Mouse (Mus musculus) pancreas, adult 10 weeks (tissue): ENCODE results near the gene Gria1. TPM values are rescaled to one million over a fixed set of nuclear protein-coding genes. Genes with fewer than 3 reads are reported as not detected.

Experiments
- polyA plus RNA-seq: library from polyadenylated mRNA; stranded (reverse); fragments of 350-450 nt; fragmentation: Illumina TruSeq; extraction: RNeasy Lipid Tissue Mini Kit (QIAGEN cat#74804); gene quantifications from one replicate; pipeline ENCODE4 v1.2.3, GENCODE M21; 2015; ENCODE audit warnings: low read depth, low replicate concordance; ENCODE audit not compliant: insufficient read depth

Gene Gria1
- polyA plus RNA-seq, result not detected

DNA sequence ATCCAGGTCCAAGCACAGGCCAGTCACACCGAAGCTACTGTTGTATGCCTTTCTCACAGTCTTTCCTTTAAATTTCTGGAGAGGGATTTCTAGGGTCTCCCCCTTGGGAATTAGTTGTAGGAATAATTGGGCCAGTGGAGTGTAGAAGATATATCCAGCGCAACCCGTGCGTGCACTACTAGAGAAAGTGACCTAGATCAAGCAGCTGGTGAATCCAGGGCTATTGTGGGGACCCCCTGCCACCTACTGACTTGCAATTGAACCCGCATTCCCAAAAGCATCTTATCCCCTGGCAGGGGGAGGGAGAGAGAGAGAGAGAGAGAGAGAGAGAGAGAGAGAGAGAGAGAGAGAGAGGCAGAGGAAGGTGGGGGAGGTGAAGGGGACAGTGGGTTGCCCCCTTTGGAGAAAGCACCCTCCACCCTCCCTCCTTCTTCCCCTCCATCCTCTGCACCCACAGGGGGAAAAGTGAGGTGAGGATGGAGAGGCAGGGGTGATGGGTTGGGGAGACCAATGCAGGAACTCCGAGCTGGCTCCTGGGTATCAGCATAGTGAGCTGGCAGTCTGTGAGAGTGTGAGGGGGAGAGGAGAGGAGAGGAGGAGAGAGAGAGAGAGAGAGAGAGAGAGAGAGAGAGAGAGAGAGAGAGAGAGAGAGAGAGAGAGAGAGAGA is at the start of gene Gria1:
Gria1 (plus strand) TSS at position 364 of the 667 bp plus-strand sequence.

